Mouse (Mus musculus) intestine, embryonic 15.5 days (tissue): Measurements from ENCODE around the gene Fcgr4. TPM values are rescaled to one million over a fixed set of nuclear protein-coding genes. Genes with fewer than 3 reads are reported as not detected.

ENCODE experiments used
- ATAC-seq: fragments of 200-750 bp; cut with Nextera tagmentation; 2 replicates; pipeline ENCODE4 v1.8.0; 2017; ENCODE audit warnings: moderate TSS enrichment, moderate library complexity
- H3K27ac ChIP-seq: fragments of 300-500 bp; sonication (generic); 2 replicates; pipeline ENCODE4 v1.5.1; 2015; ENCODE audit warnings: mild to moderate bottlenecking, inconsistent platforms
- H3K27me3 ChIP-seq: fragments of 300-500 bp; sonication (generic); replicated peaks from 2 replicates; pipeline ENCODE4 v1.6.1; 2015; ENCODE audit warnings: inconsistent platforms
- H3K36me3 ChIP-seq: fragments of 300-500 bp; sonication (generic); 2 replicates; pipeline ENCODE4 v1.6.1; 2015; ENCODE audit warnings: inconsistent platforms
- H3K4me1 ChIP-seq: fragments of 300-500 bp; sonication (generic); replicated peaks from 2 replicates; pipeline ENCODE4 v1.6.1; 2015; ENCODE audit warnings: inconsistent platforms
- H3K4me2 ChIP-seq: fragments of 300-500 bp; sonication (generic); replicated peaks from 2 replicates; pipeline ENCODE4 v1.6.1; 2015; ENCODE audit warnings: mild to moderate bottlenecking, inconsistent platforms
- H3K4me3 ChIP-seq: fragments of 300-500 bp; sonication (generic); replicated peaks from 2 replicates; pipeline ENCODE4 v1.5.1; 2015; ENCODE audit warnings: inconsistent platforms
- H3K9ac ChIP-seq: fragments of 300-500 bp; sonication (generic); 2 replicates; pipeline ENCODE4 v1.6.1; 2015; ENCODE audit warnings: inconsistent platforms
- H3K9me3 ChIP-seq: fragments of 300-500 bp; sonication (generic); 2 replicates; pipeline ENCODE4 v1.6.1; 2016; ENCODE audit warnings: inconsistent platforms
- WGBS: fragments of 180-500 bp; shearing (Covaris S2); methylation state at CpG from one replicate; pipeline ENCODE4 v1.1.7; 2015; 5-methylcytosine and 5-hydroxymethylcytosine counted together
- polyA plus RNA-seq: library from polyadenylated mRNA; unstranded; fragments of >200 nt; fragmentation: Nextera tagmentation; extraction: Ambion mirVana; gene quantifications from 2 replicates; pipeline ENCODE4 v1.2.1, GENCODE M21; 2015

Fcgr4 gene
- polyA plus RNA-seq, 1 experiment from 2014 or later = 1.7 TPM

GRCm38 (mm10) chr1:171016676-171017356, 1.9 kb upstream of the Fcgr4 start:
- WGBS = 74% methylated on average over 6 of the region's 6 CpGs
- Histone ChIP-seq H3K4me2 (no peak overlapping the region), H3K27ac (no peak overlapping the region), H3K4me3 (no peak overlapping the region), H3K9ac (no peak overlapping the region), H3K36me3 (no peaks in the 10 kb centered on the region), H3K27me3 (no peaks in the 10 kb centered on the region), H3K9me3 (no peaks in the 10 kb centered on the region), H3K4me1 (no peaks in the 10 kb centered on the region)
- ATAC-seq = no peak

- H3K4me3 ChIP-seq = no peak overlapping the region
- H3K4me1 ChIP-seq = no peaks in the 10 kb centered on the region
- no peak overlapping the region for H3K4me2 ChIP-seq
- no peak for ATAC-seq
- H3K36me3 ChIP-seq = no peaks in the 10 kb centered on the region
- H3K27ac ChIP-seq = no peak overlapping the region
- no peak overlapping the region for H3K9ac ChIP-seq
- no peaks in the 10 kb centered on the region for H3K9me3 ChIP-seq
- H3K27me3 ChIP-seq = no peaks in the 10 kb centered on the region
- 54% methylated on average over 6 of the region's 6 CpGs for WGBS
These were observed 1.1 kb upstream of the Fcgr4 start for GRCm38 (mm10) chr1:171017468-171018158.

GRCm38 (mm10) chr1:171019311-171019950, 711 bp downstream of the Fcgr4 start:
- no peak for ATAC-seq
- no peak overlapping the region for H3K27ac ChIP-seq
- no peaks in the 10 kb centered on the region for H3K27me3 ChIP-seq
- 68% methylated on average over 7 of the region's 7 CpGs for WGBS
- H3K4me2 ChIP-seq = no peak overlapping the region
- H3K9ac ChIP-seq = no peak overlapping the region
- H3K9me3 ChIP-seq = no peaks in the 10 kb centered on the region
- H3K4me1 ChIP-seq = no peaks in the 10 kb centered on the region
- H3K36me3 ChIP-seq = no peaks in the 10 kb centered on the region
- H3K4me3 ChIP-seq = no peak overlapping the region

GRCm38 (mm10) chr1:171031752-171032151, 13.0 kb downstream of the Fcgr4 start:
- WGBS = 86% methylated on average over 3 of the region's 3 CpGs
- H3K9ac ChIP-seq = no peak overlapping the region
- ATAC-seq = no peak
- H3K4me1 ChIP-seq = 0 out of 2 replicates have a peak, but pooled peaks cover 5% of the 10 kb centered on the region
- no peaks in the 10 kb centered on the region for H3K9me3 ChIP-seq
- no peak overlapping the region for H3K4me3 ChIP-seq
- H3K27me3 ChIP-seq = peaks cover 11% of the 10 kb centered on the region; the same call in 1 of the 2 replicates
- H3K4me2 ChIP-seq = no peak overlapping the region
- H3K36me3 ChIP-seq = no peaks in the 10 kb centered on the region
- H3K27ac ChIP-seq = no peak overlapping the region

- Histone ChIP-seq H3K9ac (peak overlapping the region; percentile 38; the same call in 1 of the 2 replicates), H3K4me3 (peak overlapping the region; percentile 53), H3K27ac (no peak overlapping the region), H3K36me3 (no peaks in the 10 kb centered on the region), H3K27me3 (peaks cover 11% of the 10 kb centered on the region; the same call in 1 of the 2 replicates), H3K4me2 (peak overlapping the region; percentile 91), H3K9me3 (no peaks in the 10 kb centered on the region), H3K4me1 (0 out of 2 replicates have a peak, but pooled peaks cover 5% of the 10 kb centered on the region)
- WGBS = 6% methylated on average over 10 of the region's 10 CpGs
- no peak for ATAC-seq
These were observed 14.0 kb downstream of the Fcgr4 start for GRCm38 (mm10) chr1:171032691-171033090.

- H3K9ac ChIP-seq = peak overlapping the region; percentile 38
These were observed 14.5 kb downstream of the Fcgr4 start for GRCm38 (mm10) chr1:171033196-171033595.

GRCm38 (mm10) chr1:171033756-171034155, 15.0 kb downstream of the Fcgr4 start:
- 0 out of 2 replicates have a peak, but pooled peaks cover 5% of the 10 kb centered on the region for H3K4me1 ChIP-seq
- no peaks in the 10 kb centered on the region for H3K9me3 ChIP-seq
- H3K4me3 ChIP-seq = peak overlapping the region; percentile 53
- WGBS = 0% methylated on average over 20 of the region's 20 CpGs
- peak overlapping the region; percentile 38 for H3K9ac ChIP-seq
- H3K27me3 ChIP-seq = peaks cover 11% of the 10 kb centered on the region; the same call in 1 of the 2 replicates
- H3K27ac ChIP-seq = no peak overlapping the region
- peak; percentile 74 for ATAC-seq
- peak overlapping the region; percentile 91 for H3K4me2 ChIP-seq
- no peaks in the 10 kb centered on the region for H3K36me3 ChIP-seq

More at GRCm38 (mm10) chr1:171033196-171033595, 14.5 kb downstream of the Fcgr4 start:
- peak overlapping the region; percentile 91 for H3K4me2 ChIP-seq
- H3K4me3 ChIP-seq = peak overlapping the region; percentile 53
- 0 out of 2 replicates have a peak, but pooled peaks cover 5% of the 10 kb centered on the region for H3K4me1 ChIP-seq
- H3K36me3 ChIP-seq = no peaks in the 10 kb centered on the region
- H3K27me3 ChIP-seq = peaks cover 11% of the 10 kb centered on the region; the same call in 1 of the 2 replicates
- WGBS = under 1% methylated on average over 16 of the region's 16 CpGs
- H3K27ac ChIP-seq = no peak overlapping the region
- no peaks in the 10 kb centered on the region for H3K9me3 ChIP-seq
- no peak for ATAC-seq

GRCm38 (mm10) chr1:171034201-171034600, 15.5 kb downstream of the Fcgr4 start:
- 9% methylated on average over 11 of the region's 11 CpGs for WGBS
- H3K9ac ChIP-seq = no peak overlapping the region
- H3K27me3 ChIP-seq = peaks cover 11% of the 10 kb centered on the region; the same call in 1 of the 2 replicates
- no peaks in the 10 kb centered on the region for H3K36me3 ChIP-seq
- H3K27ac ChIP-seq = no peak overlapping the region
- 0 out of 2 replicates have a peak, but pooled peaks cover 5% of the 10 kb centered on the region for H3K4me1 ChIP-seq
- H3K9me3 ChIP-seq = no peaks in the 10 kb centered on the region
- peak overlapping the region; percentile 53 for H3K4me3 ChIP-seq
- no peak for ATAC-seq
- H3K4me2 ChIP-seq = peak overlapping the region; percentile 91

GRCm38 (mm10) chr1:171035611-171036010, 16.9 kb downstream of the Fcgr4 start:
- H3K27ac ChIP-seq = no peak overlapping the region
- peaks cover 3% of the 10 kb centered on the region; the same call in 1 of the 2 replicates for H3K27me3 ChIP-seq
- H3K4me3 ChIP-seq = no peak overlapping the region; the same call in 1 of the 2 replicates
- no peaks in the 10 kb centered on the region for H3K9me3 ChIP-seq
- H3K36me3 ChIP-seq = no peaks in the 10 kb centered on the region
- no peak overlapping the region for H3K9ac ChIP-seq
- 0 out of 2 replicates have a peak, but pooled peaks cover 5% of the 10 kb centered on the region for H3K4me1 ChIP-seq
- WGBS = 49% methylated on average over 11 of the region's 11 CpGs
- no peak for ATAC-seq
- 0 out of 2 replicates have a peak overlapping the region, but pooled peaks have one; percentile 17 for H3K4me2 ChIP-seq

GRCm38 (mm10) chr1:171036550-171037324, 18.0 kb downstream of the Fcgr4 start:
- H3K4me1 ChIP-seq = 0 out of 2 replicates have a peak, but pooled peaks cover 5% of the 10 kb centered on the region
- H3K9me3 ChIP-seq = no peaks in the 10 kb centered on the region
- H3K27ac ChIP-seq = no peak overlapping the region
- H3K4me2 ChIP-seq = peak overlapping the region; percentile 63
- H3K9ac ChIP-seq = no peak overlapping the region
- ATAC-seq = peak; percentile 70
- H3K4me3 ChIP-seq = peak overlapping the region; percentile 33
- H3K36me3 ChIP-seq = no peaks in the 10 kb centered on the region
- peaks cover 3% of the 10 kb centered on the region; the same call in 1 of the 2 replicates for H3K27me3 ChIP-seq
- WGBS = 4% methylated on average over 22 of the region's 22 CpGs
